Mouse (Mus musculus): ENCODE data around the gene Lpin3.

The Lpin3 gene

DNA sequence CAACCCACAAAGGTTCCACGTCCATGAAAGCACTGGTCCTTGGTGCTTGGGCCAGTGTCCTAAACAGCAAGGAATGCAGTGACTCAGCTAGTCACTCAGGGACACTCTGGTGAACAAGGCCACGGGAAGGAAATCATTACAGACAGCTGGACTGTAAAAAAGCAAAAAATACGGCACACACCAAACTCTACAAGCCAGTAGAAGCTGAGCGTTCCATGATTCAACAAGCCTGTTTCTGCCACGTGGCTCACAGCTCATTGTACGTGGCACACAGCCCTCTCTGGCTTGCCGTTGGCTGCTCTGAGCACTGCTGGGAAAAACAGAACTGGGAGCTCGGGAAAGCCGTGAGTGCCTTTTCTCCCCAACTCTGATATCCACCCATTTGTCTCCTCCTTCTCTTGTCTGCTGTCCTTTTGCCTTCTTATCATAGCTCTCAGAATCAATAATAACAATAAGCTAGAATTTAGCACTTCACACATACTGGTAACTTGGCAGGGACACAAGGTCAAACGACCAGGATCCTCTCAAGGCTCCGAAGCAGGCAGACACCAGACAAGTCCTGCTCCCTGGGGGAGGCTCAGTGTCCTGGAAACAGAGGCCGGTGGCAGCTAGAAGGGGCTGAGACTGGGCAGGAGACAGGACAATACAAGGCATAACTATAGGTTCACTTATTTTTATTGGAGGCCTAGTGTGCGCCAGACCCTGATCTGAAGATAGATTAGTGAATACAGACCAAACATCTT, at the start of gene Lpin3:
Lpin3 (plus strand) TSS at position 218 of the 743 bp plus-strand sequence.
- DNase-seq (ENCODE audit: low spot score in 2 of 2): peak in 1 of 2 experiments; percentile 63

DNA sequence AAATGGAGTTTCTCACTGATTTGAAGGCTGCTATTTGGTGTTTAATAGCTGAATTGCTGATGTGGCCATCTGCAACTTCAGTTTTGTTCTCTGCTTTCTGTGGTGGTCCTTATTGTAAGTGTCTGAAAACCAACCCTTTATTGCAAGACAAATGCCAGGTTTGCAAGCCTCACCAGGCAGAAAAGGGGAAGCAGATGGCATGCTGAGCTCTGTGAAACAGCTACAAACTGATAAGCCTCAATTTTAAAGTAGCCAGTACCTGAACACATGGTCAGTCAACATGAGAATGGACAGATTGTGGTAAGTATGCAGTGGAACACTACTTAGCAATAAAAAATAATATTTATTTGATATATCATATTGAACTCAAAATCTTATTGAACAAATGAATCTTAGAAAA, 39.6 kb upstream of the Lpin3 start:
- no peak for DNase-seq (ENCODE audit: low spot score in 2 of 2)

DNA sequence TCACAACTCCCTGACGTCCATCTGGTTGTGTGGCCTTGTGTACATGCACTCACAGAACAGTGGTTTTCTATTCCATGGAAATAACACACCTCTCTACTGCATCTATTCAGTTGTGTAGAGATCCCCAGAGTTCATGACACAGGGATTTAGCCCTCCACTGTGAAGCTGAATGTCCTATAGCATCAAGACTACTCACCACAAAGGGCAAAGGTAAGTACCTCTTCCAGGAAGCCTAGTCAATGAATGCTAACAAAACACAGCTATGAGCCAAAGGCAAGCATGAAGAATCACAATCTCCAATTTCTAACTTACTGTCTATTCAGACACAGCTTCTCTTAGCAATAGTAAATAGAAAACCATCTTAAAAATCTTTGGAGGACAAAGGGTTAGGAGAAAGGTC, 32.8 kb upstream of the Lpin3 start:
- DNase-seq (ENCODE audit: low spot score in 2 of 2): no peak

DNA sequence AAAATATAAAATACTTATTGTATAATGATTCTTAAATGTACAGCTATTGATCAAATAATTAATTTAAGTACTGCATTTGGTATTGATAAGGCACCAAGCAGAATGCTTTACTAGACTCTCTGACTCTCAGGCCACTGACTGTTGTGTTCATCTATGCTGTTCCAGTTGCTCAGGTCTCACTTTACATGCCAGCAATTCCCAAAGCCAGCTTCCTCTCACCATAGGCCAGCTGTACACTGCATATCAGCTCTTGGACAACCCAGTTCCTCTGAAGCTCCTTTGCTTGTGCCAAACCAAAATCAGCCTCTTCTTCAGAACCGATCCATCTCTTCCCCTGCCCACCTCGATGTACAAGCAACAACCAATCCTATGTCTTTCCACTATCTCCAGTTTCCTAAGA, 32.3 kb upstream of the Lpin3 start:
- DNase-seq (ENCODE audit: low spot score in 2 of 2): no peak

DNA sequence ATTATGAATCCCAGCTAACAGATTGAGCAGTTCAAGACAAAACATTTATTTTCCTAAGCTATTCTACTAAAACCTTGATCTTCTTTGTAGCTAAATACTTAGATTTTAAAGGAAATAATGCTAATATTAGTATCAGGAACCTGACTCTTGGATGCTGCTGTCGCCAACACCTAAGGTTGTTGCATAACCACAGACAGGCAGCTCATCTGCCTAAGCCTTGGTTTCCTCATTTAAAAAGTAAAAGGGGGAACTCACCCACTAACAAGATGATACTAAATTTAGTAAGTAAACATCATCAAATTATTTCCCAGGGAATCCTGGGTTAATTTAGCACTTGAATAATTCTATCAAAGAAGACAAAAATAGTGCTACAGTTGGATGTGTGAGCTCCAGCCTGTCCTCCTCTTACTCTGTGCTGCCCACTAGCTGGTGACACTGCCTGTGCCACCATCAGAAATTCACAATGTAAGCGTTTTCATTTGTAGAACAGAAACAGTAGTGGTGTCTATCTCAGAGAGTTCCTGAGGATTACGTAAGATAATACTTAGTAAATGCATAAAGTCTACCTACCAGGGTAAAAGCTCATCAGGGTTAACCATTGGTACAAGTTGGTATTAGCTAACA, 30.7 kb upstream of the Lpin3 start:
- no peak for DNase-seq (ENCODE audit: low spot score in 2 of 2)

DNA sequence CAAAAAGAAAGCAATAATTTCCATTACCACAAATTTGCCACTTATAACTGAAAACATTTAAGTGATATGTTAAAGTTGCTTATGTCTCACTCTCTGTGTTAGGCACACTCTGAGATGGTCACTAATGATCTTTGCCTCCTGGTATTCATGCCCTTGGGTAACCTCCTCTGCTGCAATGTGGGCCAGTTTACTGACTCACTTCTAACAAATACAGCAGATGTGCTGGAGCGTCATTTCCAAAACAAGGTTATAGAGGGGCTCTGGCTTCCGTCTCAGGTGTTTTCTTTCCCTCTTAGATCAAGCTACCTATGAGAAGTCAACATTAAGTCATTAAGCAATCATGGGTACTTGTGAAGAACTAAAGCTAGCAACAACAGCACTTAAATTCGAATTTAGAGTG, 30.1 kb upstream of the Lpin3 start:
- DNase-seq (ENCODE audit: low spot score in 2 of 2): no peak

DNA sequence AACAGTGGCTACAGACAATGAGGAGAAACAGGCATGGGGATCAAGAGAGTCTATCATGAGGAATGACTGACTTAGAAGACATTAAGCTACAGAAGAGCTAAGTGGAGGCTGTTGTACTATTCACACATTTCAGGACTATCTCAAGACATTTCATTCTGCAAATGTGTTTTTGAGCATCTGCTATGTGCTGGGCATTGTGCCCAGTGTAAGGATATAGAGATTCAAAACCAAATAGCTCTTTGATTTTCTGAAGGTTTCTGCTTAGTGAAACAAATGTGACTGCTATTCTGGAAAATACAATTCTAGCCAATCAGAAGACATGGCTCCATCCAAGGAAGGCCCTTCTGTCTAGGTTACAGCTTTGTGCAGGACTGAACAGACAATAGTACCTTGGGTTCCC, 25.8 kb upstream of the Lpin3 start:
- no peak for DNase-seq (ENCODE audit: low spot score in 2 of 2)

DNA sequence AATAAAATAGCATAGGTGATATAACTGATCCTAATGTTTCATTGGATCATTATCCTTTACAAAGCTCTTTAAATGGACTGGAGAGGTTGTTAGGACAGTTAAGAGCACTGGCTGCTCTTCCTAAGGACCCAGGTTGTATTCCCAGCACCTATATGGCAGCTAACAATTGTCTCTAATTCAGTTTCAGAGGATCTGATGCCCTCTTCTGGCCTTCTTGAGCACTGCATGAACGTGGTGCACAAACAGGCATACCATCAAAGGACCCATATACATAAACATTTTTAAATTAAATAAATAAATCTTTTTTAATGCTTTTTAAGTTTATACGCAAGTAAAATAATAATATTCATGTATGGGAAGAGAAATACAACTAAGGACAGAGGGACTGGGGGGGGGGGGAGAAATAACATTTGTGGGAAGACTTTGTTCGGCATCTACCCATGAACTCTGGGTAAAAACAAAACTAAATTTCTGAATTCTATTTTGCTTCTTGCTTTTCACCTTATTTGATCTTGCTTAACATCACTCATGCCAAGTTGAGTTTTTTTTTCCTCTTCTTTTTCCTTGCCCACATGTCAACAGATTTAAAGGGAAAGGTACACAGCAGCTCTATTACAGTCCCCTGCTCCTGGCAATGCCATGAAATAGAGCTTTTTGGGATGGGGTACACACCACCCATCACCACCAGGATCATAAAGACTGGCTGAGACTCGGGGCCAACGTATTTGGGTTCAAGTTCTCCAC, 23.9 kb upstream of the Lpin3 start:
- no peak for DNase-seq (ENCODE audit: low spot score in 2 of 2)

DNA sequence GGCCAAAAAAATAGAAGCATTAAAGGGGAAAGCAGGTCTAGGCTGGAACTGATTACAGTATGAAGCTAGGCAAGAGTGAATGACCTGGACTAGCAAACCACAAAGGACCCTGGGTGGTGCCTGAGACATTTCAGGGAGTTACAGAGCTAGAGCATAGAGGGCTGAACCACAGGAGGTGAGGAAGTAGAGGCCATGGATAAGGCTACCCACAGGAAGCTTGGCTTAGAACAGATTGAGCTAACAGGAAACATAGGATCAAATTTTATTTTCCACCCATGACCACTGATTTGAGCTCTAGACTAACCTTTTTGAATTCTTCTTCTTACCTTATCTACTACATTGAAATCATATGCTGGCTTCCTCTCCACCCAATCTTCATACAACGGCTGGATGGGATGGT, 20.1 kb upstream of the Lpin3 start:
- no peak for DNase-seq (ENCODE audit: low spot score in 2 of 2)

DNA sequence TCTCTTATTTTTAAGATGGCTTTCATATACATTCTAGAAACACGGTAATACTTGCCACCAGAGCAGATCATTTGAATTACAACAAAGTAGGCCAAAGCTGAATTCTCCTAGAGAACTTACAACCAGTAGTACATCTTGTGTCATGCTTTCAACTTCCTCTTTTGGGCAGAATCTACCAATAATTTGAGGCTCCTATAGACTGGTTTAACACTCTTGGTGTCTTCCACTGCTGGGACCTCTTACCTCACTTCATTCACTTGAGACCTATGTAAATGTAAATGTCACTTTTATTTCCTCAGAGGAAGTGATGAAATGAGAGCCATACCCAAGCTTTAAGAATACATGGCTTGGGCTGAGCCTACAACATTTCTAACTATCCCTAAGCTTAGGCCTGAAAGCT, 16.4 kb upstream of the Lpin3 start:
- no peak for DNase-seq (ENCODE audit: low spot score in 2 of 2)

DNA sequence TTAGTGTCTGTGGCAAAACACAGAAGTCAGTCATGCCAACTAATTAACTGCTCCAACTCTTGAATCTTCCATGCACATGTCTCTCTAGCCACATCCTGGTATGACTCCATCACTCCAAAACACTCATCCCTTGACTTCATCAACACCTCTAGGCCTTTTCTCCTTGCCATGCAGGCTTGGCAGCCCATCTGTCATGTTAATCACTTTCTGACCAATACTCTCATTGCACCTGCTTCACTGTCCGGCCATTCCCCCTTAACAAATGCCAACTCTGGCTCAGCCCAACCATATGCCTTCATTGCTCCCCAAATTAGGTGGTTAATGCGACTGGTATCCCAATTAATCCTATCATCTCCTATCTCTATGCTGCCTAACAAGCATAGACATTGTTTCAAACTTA, 15.2 kb upstream of the Lpin3 start:
- DNase-seq (ENCODE audit: low spot score in 2 of 2): no peak

DNA sequence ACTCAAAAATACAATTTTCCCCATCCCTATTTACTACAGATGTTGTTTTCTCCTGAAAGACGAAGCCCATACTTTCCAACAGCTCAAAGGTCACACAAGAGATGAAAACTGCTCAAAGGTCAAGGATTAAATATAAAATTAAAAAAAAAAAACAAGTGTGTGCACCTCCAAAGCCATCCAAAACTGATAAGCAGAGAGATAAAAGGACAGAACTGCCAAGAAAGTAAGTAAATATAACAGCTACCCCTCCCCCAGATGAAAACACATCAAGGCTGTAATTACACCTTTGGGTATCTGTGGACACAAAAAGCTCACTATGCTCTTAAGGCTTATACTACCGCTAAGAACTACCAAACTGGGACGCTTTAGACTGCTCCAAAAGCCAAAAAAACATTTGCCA, 11.0 kb upstream of the Lpin3 start:
- no peak for DNase-seq (ENCODE audit: low spot score in 2 of 2)

DNA sequence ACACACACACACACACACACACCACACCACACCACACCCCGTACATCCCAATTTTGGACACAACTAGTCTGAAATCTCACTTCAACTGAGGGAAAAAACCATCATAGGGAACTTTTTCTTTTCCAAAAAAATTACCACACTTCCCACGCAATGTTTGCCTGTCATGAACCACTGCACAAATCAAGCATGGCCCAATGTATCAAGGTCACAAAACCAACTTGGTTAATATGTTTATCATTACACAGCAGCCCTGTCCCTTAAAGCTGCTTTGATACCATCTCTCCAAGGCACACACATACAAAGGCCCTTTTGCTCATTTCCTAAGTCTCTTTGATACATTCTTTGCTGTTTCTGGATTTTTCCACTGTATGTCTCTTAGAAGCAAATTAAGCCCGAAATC, 9.2 kb upstream of the Lpin3 start:
- DNase-seq (ENCODE audit: low spot score in 2 of 2): no peak

DNA sequence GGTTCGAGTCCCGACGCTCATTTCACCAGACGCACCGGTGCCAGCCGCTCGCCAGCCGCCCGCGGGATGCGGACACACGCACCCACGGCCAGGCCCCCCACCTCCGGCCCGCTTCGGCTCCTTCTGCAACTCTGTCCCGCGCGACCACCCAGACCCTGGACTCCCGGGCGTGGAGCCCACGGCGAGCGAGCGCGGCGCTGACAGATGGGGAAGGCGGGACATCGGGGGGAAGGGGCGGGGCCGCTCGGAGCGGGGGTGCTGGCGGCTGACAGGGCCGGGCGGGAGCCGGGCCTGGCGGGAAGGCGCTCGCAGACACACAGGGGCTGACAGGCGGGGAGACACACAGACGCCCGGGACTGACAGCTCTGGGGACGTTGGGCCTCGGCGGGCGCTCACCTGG, 8.1 kb upstream of the Lpin3 start:
- DNase-seq (ENCODE audit: low spot score in 2 of 2): peak; percentile 55 to 66

DNA sequence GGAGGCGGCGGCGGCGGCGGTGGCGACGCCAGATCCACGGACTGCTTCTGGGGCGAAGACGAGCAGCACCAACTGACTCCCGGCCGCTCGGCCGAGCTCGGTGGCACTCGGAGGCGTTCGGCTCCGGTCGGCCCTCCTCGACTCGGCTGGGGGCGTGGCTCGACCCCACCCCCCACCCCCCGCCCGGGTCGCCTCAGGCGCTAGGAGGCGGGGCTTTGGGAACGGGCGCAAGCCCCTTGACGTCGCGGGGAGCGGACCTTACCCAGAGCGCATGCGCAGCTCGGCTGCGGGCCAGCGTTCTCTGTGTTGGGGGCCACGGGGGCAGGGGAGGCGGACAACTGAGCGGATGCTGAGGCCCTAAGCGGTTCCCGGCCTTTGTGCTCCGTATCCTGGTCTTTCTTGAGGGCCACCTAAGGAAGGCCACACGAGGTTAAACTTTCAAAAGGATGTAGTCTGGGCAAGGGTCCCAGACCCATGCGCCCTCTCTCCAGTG, 7.5 kb upstream of the Lpin3 start, which contains the start of gene Zhx3:
Zhx3 (minus strand) TSS at position 109 of the 493 bp plus-strand sequence.
- peak; percentile 81 to 85 for DNase-seq (ENCODE audit: low spot score in 2 of 2)

DNA sequence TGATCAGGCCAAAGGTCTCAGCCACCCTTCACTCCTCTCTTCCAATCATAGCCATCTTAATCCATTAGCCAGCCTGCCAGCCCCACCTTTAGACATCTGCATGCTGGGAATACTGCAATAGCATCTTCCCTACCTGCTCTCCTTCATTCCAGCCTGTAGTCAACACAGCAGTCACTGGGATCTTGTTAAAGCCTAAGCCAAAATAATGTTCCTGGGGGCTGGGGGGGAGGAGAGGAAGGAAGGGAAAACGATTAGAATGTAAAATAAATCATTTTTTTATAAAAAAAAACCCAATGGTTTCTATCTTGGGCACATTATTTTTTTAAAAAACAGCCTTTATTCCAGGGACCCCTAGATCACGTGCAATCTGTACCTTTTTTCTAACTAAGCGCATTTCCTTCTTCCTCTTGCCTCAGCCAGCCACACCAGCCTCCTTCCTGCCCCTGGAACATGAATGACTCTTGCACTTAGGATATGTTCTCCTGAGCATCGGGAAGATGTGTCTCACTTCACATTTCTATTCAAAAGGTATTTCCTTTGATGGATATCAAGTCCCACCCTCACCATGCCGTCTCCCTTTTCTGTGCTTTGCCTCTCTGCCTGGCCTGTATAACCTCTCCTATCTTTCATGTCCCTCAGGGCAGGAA, 6.1 kb upstream of the Lpin3 start:
- DNase-seq (ENCODE audit: low spot score in 2 of 2): no peak

DNA sequence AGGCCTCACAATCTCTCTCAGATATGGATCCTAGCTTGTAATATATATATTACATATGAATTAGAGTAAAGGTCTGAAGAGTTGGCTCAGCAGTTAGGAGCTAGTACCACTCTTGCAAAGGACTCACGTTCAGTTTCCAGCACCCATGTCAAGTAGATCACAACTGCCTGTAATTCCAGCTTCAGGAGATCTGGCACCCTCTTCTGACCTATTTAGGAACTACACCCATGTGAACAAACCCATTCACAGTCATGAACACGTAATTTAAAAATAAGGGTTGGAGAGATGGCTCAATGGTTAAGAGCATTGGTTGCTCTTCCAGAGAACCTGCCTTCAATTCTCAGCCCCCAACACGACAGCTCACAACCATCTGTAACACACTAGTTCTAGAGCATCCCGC, 4.4 kb upstream of the Lpin3 start:
- no peak for DNase-seq (ENCODE audit: low spot score in 2 of 2)

DNA sequence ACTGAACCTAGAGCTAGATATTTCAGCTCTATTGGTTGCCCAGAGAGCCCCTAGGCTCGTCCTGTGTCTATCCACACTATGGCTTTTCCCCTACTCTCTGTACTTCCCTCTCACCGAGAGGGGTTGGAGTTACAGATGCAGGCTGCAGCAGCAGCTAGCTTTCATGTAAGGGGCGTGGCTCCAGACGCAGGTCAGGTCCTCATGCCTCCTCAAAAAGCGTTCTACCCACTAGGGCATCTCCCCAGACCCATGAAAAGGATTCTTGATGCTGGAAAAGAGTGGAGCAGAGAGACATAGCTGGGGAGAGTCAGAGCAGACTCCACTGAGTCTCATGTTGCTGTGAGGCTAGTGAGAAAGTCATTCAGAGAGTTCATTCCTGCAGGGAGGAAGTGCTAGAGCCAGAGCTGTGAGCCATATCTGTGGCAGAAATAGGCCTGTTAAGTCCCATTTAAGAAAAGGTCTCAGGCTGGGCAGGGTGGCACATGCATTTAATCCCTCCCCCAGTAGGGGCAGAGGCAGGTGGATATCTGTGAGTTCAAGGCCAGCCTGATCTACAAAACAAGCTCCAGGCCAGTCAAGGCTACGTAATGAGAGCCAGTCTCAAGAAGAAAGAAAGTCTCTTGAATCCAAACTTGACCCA, 1.1 kb downstream of the Lpin3 start:
- DNase-seq (ENCODE audit: low spot score in 2 of 2): no peak

DNA sequence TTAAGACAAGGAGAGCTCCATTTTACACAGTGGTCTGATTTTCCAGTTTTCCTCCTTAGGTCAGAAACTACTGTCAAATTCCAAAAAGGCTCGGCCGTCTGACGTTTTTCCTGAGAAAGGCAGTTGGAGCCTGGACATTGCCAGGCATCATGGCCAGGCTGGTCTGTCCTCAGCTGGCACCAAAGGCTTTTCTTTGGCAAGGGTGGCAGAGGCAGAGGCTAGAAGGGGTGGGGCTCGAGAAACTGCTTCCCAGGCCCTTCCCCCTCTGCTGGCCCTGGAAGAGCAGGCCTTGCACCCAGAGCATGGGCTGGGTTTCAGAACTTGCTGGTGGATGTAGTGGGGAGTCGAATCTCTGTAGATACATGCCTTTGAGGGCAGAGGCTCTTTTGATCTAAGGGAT, 2.0 kb downstream of the Lpin3 start:
- DNase-seq (ENCODE audit: low spot score in 2 of 2): no peak

DNA sequence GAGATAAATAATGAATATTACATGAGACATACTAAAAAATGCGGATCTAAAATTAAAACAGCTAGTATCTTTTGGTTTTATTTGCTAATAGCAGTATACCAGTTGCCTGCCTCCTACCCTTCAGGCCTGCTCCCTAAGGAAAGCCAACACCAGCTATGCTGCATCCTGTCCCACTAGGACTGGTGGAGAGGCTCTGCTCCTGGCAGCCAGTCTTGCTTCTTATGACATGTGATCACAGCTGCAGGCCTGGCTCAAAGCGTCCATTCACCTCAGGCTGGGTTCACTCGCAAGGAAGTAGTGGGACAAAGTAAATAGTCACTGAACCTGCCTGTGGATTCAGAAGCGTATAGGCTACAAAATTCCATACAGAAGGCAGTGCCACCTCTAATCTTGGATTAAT, 3.4 kb downstream of the Lpin3 start:
- no peak for DNase-seq (ENCODE audit: low spot score in 2 of 2)

DNA sequence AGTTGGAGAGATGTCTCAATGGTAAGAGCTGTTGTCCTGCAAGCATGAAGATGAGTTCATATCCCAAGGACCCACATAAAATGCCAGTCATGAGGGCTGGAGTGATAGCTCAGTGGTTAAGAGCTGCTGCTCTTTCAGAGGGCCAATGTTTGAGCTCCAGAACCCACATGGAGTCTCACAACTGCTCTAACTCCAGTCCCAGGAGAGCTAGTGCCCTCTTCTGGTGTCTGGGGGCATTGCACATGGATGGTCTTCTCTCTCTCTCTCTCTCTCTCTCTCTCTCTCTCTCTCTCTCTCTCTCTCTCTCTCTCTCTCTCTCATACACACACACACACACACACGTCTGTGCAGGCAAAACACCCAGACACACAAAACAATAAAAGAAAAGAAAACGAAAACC, 4.4 kb downstream of the Lpin3 start:
- no peak for DNase-seq (ENCODE audit: low spot score in 2 of 2)

DNA sequence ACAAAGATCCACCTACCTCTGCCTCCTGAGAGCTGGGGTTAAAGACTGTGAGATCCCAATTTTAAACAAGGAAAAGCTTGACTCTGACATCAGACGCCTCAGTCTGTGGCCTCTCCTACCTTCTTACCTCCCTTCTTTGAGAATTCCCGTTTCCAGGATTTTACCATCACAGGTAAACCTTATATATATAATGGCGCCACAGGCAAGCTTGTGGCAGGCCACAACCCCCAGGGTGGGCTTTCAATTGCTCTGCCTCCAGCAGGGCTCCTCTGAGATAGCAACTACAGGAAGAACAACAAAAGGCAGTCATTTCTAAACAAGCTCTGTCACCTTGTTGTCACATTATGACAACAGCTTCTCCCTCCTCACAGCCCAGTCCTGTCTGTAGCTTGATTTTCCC, 5.8 kb downstream of the Lpin3 start:
- DNase-seq (ENCODE audit: low spot score in 2 of 2): no peak

Data from urinary bladder, adult 18-20 months (tissue).